18 mouse cellular contexts compared by ENCODE assay signal in genomic region chr9:45440083-45440784, GRCm38 (mm10). TPM values are rescaled to one million over a fixed set of nuclear protein-coding genes. Genes with fewer than 3 reads are reported as not detected.
"Had no signal": no experiment of that assay in that cellular context is flagged by ENCODE, and none has a peak within 500 bp of the region (broad histone marks: within the 10 kb centered on the region; RNA-seq: fewer than 3 reads in every experiment).

No protein-coding gene starts in this region.

- H3K9ac ChIP-seq: liver, embryonic 15.5 days; midbrain, embryonic 13.5 days; stomach, embryonic 15.5 days had no signal

- H3K36me3 ChIP-seq: limb, embryonic 10.5 days; liver, embryonic 15.5 days; midbrain, embryonic 13.5 days; neural tube, embryonic 13.5 days; stomach, embryonic 15.5 days had no signal

- H3K4me3 ChIP-seq: left cerebral cortex, adult 2 months; limb, embryonic 10.5 days; liver, embryonic 15.5 days; midbrain, embryonic 13.5 days; neural tube, embryonic 13.5 days; stomach, embryonic 15.5 days had no signal

- DNase-seq: kidney, adult 9 months; kidney, postnatal 36 days; lung, adult 2 months; lung, postnatal 4 days; right cerebral cortex, postnatal 14 days; thymus, adult 2 months; thymus, postnatal 25 days had no signal

- ATAC-seq: intestine, postnatal 0 days; lung, postnatal 0 days; midbrain, embryonic 13.5 days had no signal

- H3K4me2 ChIP-seq: liver, embryonic 11.5 days; liver, embryonic 15.5 days; midbrain, embryonic 13.5 days; neural tube, embryonic 13.5 days; stomach, embryonic 15.5 days had no signal

- H3K4me1 ChIP-seq: liver, embryonic 15.5 days; stomach, embryonic 15.5 days had no signal

- H3K27me3 ChIP-seq: neural tube, embryonic 13.5 days; stomach, embryonic 15.5 days had no signal

- H3K27ac ChIP-seq: kidney, postnatal 0 days; left cerebral cortex, adult 2 months; limb, embryonic 10.5 days; liver, embryonic 15.5 days; midbrain, embryonic 13.5 days; neural tube, embryonic 13.5 days; stomach, embryonic 15.5 days had no signal

- H3K9me3 ChIP-seq: limb, embryonic 10.5 days; liver, embryonic 15.5 days; midbrain, embryonic 13.5 days; neural tube, embryonic 13.5 days; stomach, embryonic 15.5 days had no signal

RNA-seq across cellular contexts. Expression of gene Dscaml1, which starts 13.8 kb away (rescaled TPM):
- total RNA-seq: megakaryocyte-erythroid progenitor cell, adult 5-6 weeks had no signal

RNA-seq across cellular contexts. Expression of gene Fxyd2, which starts 40.8 kb away (rescaled TPM):
- total RNA-seq: megakaryocyte-erythroid progenitor cell, adult 5-6 weeks had no signal
